Comparison of ENCODE assay signal across 20 mouse cellular contexts in the genomic region with DNA sequence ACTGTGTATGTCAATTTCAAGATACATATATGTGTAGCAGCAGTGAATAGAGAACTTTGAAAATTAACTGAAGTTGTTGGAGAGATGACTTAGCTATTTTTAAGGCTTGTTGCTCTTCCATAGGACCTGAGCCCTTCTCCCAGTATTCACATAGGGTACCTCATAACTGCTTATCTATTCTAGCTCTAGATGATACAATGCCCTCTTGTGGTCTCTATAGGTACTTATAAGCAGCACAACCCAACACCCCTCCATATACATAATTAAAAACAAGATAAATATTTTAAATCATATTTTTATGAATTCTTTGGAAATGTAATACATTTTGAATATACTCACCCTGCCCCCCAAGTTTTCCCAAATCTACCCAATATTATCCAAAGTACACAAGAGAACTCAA. TPM values are rescaled to one million over a fixed set of nuclear protein-coding genes. Genes with fewer than 3 reads are reported as not detected.
A peak's percentile ranks its signal among the peaks of the same experiment; 100 is the strongest.
DNase-seq lines count a peak whose midpoint lies in the region; TF ChIP-seq lines count a peak whose summit lies in the region.
"Had no signal": no experiment of that assay in that cellular context is flagged by ENCODE, and none has a peak within 500 bp of the region (broad histone marks: within the 10 kb centered on the region; RNA-seq: fewer than 3 reads in every experiment).

No protein-coding gene starts in this region.

- intact Hi-C loops in left cerebral cortex, adult 2 months (cut with DNase I): no loop called here

- H3K4me3 ChIP-seq in left cerebral cortex, adult 2 months: no peak overlapping the region
- H3K4me3 ChIP-seq: embryonic facial prominence, embryonic 12.5 days; forebrain, embryonic 12.5 days; heart, embryonic 15.5 days; limb, embryonic 12.5 days; midbrain, embryonic 15.5 days had no signal

- DNase-seq in embryo, embryonic 11 days: peak; percentile 13
- DNase-seq in embryo, embryonic 10 days (ENCODE audit: low spot score): no peak
- DNase-seq in left cerebral cortex, adult 2 months (ENCODE audit: extremely low spot score in 1 of 2, low spot score in 2 of 2): no peak
- no peak for DNase-seq in left cerebral cortex, adult 8-10 months (ENCODE audit: low spot score in 2 of 2)
- DNase-seq in A20 (ENCODE audit: low read depth, low spot score): peak; percentile 21
- DNase-seq in induced T-regulatory cell, adult 2 months (ENCODE audit: low read depth): peak; percentile 40
- DNase-seq in urinary bladder, postnatal 36 days (ENCODE audit: low spot score in 2 of 2): no peak
- no peak for DNase-seq in urinary bladder, postnatal 10 days (ENCODE audit: low spot score)
- DNase-seq: adrenal gland, postnatal 14 days; gastrocnemius, postnatal 14 days; kidney, postnatal 10 days; layer of hippocampus, postnatal 36 days; lung, postnatal 36 days; right cerebral cortex, adult 18-20 months; thymus, adult 18-20 months had no signal

- no peak overlapping the region for H3K27ac ChIP-seq in left cerebral cortex, adult 2 months
- H3K27ac ChIP-seq: embryonic facial prominence, embryonic 12.5 days; forebrain, embryonic 12.5 days; heart, embryonic 15.5 days; limb, embryonic 12.5 days; midbrain, embryonic 15.5 days had no signal

- peak; percentile 52 for TF ChIP-seq CTCF in left cerebral cortex, adult 2 months (IDR thresholded peaks at IDR 0.05)

RNA-seq across cellular contexts. Expression of a gene that starts 3.2 kb away (rescaled TPM):
- 10 to 100 TPM; 93.4 to 98.8 TPM for total RNA-seq in left cerebral cortex, adult 2 months (2021)
- total RNA-seq in left cerebral cortex, adult 8-10 months (2022): 100 to 1,000 TPM in 1 of 4 experiments, 10 to 100 TPM in 3; 83.1 to 100 (median 96.2) TPM

RNA-seq across cellular contexts. Expression of a gene that starts 9.8 kb away (rescaled TPM):
- 100 to 1,000 TPM in 1 of 2 experiments, 10 to 100 TPM in 1; 98.4 to 119 TPM for total RNA-seq in left cerebral cortex, adult 2 months (2021)
- 100 to 1,000 TPM; 103 to 124 (median 111) TPM for total RNA-seq in left cerebral cortex, adult 8-10 months (2022)

RNA-seq across cellular contexts. Expression of a gene that starts 23.9 kb away (rescaled TPM):
- under 1 TPM; 0.68 to 0.70 TPM for total RNA-seq in left cerebral cortex, adult 2 months (2021)
- total RNA-seq in left cerebral cortex, adult 8-10 months (2022): under 1 TPM; 0.42 to 0.87 (median 0.82) TPM
- total RNA-seq: gastrocnemius, postnatal 14 days had no signal

RNA-seq across cellular contexts. Expression of a gene that starts 52.8 kb away (rescaled TPM):
- total RNA-seq in left cerebral cortex, adult 2 months (2021): 10 to 100 TPM; 74.8 to 90.1 TPM
- total RNA-seq in left cerebral cortex, adult 8-10 months (2022): 100 to 1,000 TPM in 1 of 4 experiments, 10 to 100 TPM in 3; 91.3 to 100 (median 95.9) TPM

RNA-seq across cellular contexts. Expression of a gene that starts 53.3 kb away (rescaled TPM):
- 10 to 100 TPM; 11.3 to 12.3 TPM for total RNA-seq in left cerebral cortex, adult 2 months (2021)
- total RNA-seq in left cerebral cortex, adult 8-10 months (2022): 10 to 100 TPM; 10.8 to 13.3 (median 12.1) TPM

Comparison
In these comparisons a context has a peak if more than half of its experiments do, and no peak if none do; other contexts are left out.
1. DNase-seq: peak in embryo, embryonic 11 days (single experiment), A20 (single experiment) and induced T-regulatory cell, adult 2 months (single experiment); none in embryo, embryonic 10 days (single experiment), left cerebral cortex, adult 2 months (0 of 2), left cerebral cortex, adult 8-10 months (0 of 2), urinary bladder, postnatal 36 days (0 of 2) and urinary bladder, postnatal 10 days (single experiment).